Mouse (Mus musculus): Measurements from ENCODE around the gene Gas2l3.
A peak's percentile ranks its signal among the peaks of the same experiment; 100 is the strongest.

Gas2l3 gene

DNA sequence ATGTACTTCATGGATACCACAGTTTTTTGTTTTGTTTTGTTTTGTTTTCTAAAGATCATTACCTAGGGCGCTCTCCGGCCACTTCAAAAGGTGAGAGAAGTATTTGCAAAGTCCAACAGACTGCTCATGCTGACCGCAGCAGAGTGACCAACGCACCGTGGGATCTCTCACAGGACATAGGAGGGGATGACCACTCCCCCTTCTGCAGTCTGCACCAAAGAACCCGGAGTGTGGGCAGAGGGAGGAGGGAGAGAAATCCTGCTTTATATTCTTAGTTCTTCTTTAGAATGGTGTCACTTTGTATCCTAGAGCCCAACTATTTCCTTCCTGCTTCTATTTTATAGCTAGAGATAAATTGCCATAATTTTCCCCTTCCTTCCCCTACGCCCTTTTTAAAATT, 48.4 kb downstream of the Gas2l3 start:
- no peak for DNase-seq (ENCODE audit: low spot score)

DNA sequence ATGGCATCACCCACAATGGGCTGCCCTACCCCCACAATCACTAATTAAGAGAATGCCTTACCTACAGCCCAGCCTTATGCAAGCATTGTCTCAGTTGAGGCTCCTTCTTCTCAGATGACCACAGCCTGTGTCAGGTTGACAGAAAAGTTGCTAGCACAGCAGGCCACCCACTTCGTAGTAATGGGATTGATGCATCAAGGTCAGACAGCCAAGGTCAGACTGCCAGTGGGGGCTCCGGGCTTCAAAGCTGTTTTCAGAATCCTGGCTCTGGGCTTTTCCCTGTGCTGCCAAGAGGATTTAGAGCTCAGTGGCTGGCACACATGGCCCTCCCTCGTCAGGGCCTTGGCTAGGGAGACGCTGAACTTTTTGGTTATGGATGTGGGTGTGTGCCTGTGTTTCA, 51.1 kb downstream of the Gas2l3 start:
- DNase-seq (ENCODE audit: low spot score) = no peak

DNA sequence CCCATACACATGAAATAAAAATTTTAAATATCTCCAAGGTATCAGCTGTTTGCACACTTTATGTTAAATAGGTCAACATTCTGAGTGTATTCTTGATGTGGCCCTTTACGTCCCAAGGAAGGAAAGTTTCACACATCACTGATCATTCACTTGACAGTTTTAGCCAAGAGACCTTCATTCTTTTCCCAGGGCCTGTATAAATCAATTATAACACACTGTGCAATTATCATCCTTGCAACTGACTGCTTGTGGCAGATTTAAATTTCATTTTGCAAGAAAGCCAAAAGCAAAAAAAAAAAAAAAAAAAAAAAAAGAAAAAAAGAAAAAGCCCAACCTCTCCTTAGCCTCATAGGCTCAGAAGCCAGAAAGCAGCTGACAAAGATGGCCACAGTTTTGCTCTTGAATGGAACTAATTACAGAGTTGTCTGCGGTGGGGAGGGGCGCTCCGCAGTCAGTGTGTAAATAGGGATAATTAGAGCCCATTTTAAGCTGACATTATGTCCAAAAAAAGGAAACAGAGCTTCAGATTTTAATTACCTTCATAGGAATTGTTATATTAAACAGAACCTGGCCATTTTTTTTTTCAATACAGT, 52.1 kb downstream of the Gas2l3 start:
- no peak for DNase-seq (ENCODE audit: low spot score)

DNA sequence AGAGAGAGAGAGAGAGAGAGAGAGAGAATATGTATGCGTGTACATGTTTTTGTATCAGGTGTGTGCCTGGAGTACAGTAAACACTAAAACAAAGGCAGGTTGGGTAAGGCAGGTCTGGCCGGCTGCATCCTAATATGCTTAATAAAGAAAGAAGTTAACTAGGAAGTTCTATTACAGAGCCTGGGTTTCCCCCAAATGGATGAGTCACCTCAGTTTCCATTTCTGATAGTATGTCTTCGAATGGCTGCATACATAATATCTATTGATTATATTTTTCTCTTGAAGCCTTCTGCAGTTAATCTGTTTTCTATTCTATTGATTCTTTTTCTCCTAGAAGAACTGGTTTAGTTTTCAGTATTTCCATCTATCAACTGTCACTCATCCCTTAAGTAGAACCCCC, 57.3 kb downstream of the Gas2l3 start:
- no peak for DNase-seq (ENCODE audit: low spot score)

DNA sequence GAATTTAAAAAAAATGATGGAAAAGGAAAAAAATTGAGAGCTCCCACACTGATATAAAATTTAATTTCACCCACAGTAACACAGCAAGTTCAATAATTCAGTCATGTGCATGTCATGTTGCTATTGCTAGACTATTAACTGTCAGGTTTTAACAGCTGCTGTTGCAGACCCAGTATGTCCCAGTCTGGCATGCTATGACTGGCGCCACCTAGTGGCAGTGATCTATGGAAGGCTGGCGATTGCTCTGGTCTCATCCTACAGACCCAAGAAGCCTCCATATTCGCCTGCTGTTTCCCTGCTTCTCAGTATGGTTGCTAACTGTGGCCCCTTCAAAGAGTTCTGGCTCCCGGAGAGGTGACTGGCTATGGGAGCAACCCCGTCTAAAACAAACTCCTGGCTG, 60.3 kb downstream of the Gas2l3 start:
- peak; percentile 40 for DNase-seq (ENCODE audit: low spot score)

DNA sequence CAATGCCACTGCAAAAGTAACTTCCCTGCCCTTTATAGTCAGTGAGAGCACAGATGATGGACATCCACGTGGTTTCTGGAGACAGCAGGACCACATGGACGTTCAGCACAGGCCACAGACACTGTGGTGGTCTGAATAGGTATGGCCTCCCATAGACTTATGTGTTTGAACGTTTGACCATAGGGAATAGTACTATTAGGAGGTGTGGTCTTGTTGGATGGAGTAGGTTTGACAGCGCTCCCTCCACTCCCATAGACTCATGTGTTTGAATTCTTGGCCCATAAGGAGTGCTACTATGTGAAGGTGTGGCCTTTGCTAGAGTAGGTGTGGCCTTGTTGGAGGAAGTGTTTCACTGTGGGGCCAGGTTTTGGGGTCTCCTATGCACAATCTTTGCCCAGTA, 66.0 kb downstream of the Gas2l3 start:
- no peak for DNase-seq (ENCODE audit: low spot score)

DNA sequence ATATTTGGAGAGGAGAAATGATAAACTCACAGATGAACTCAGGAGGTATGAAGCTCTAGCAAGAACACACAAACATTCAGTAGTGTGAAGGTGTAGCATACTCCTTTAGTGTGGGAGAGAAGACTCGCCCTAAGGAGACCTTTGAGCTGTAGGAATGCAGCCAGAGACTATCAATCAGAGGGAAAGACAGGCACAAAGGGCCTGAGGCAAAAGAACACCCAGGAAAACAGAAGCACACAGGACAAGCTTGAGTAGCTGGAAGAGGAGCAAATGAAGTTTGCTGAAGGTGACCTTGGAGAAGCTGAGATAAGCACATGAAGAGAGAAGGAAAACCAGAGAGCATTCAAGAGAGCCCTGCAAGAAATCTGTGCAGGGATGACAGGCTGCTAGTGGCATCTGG, 73.7 kb downstream of the Gas2l3 start:
- DNase-seq (ENCODE audit: low spot score) = no peak

DNA sequence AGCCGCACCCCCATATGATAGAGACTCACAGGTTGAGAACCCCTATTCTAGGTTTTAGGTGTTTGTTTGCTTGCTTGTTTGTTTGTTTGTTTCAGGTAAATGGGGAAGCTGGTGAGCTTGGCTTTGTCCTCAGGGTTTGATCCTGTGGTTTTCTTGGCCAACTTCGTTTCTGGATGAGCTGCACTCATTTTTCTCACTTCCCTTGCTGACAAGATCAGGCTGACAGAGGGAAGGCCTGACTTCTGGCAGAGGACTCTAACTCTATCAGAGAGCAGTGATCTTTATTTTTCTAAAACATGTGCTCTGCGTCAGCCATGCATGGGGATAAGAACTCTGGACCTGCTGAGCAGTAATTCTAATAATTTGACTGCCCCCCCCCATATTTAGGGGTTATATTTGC, 84.8 kb downstream of the Gas2l3 start:
- DNase-seq (ENCODE audit: low spot score) = no peak

All from yolk sac, embryonic 10.5 days (tissue).